Mouse (Mus musculus) cerebral cortex, adult 2 months (tissue): Measurements from ENCODE around the gene Igsf21.

Experiments
- WGBS: fragments of 180-500 bp; shearing (Covaris S2); methylation state at CpG from one replicate; pipeline ENCODE4 v1.1.7; 2018; 5-methylcytosine and 5-hydroxymethylcytosine counted together

Gene Igsf21

GRCm38 (mm10) chr4:140100141-140100540, 146.4 kb downstream of the Igsf21 start:
- WGBS, result 62% methylated on average over 1 of the region's 1 CpGs

GRCm38 (mm10) chr4:140096283-140096682, 150.3 kb downstream of the Igsf21 start:
- WGBS, result 86% methylated on average over 2 of the region's 2 CpGs

DNA sequence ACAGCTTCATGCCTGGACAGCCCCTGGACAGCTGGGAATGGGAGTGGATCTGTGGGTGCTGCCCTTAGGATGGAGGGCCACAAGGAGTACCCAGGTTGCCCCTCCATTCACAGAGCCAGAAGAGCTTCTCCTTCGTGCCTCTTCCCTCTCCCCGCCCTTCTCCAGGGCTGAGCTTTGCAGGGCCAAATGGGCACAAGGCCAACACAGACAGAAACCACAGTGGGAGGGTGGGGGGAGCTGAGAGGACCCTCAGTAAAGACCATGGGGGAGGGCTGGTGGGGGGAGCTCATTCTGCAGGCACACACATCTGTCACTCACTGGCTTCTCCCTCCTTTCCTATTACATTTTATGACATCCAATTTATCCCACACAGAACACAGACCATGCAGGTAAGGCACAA, 151.7 kb downstream of the Igsf21 start:
- WGBS, result 68% methylated on average over 2 of the region's 2 CpGs

GRCm38 (mm10) chr4:140092367-140092766, 154.2 kb downstream of the Igsf21 start:
- 67% methylated on average over 11 of the region's 11 CpGs for WGBS

DNA sequence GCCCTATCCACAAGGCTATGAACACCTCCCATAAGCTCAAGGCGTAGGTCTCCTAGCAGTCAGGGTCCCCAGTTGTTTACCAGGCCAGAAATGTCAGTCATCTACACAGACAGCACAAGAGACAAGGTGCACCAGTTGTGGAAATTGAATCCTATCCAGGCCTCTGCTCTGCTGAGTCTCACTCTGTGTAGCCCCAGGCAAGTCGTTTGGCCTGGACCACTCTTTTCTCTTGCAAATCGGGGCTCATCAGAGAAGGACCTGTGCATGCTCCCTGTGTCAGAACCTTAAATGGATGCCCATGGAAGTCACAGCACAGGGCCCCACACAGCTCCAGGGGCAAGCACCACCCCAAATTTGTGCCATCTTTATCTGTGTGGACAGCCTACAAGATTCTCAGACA, 154.9 kb downstream of the Igsf21 start:
- WGBS, result 68% methylated on average over 3 of the region's 3 CpGs

- 93% methylated on average over 4 of the region's 4 CpGs for WGBS
Measured at GRCm38 (mm10) chr4:140089676-140090075, 156.9 kb downstream of the Igsf21 start.

DNA sequence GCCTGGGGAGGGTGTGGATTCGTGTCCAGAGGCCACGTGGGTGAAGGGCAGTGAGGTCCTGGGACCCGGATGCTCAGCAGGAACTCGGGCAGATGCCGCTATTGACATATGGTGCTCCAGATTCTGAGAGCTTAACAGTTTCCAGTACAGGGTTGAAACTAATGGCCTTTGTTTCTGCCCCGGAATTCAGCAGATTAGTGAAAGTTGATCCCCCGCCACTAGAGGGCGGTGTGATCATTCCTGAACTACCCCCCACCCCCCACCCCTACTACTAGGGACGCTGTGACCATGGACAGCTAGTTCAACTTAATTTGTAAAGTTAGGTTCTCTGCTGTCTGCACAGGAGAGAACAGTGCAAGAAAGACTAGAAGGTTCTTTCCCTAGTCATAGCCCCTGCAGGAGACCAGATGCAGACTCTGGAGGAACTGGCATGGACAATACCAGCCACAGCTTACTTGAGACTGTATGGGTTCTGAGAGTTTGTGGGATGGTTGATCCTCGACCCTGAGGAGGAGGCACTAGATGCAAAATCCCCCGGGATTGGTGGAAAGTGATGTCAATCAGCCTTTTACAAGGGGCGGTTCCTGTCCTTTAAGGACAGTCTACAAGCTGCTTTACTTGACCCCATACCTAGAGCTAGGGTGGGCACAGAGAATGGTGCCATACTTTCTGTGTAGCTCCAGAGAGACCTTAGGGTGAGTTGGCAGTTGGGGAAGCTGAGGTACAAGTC, 157.7 kb downstream of the Igsf21 start:
- 81% methylated on average over 12 of the region's 12 CpGs for WGBS

- WGBS, result 63% methylated on average over 7 of the region's 7 CpGs
Measured at GRCm38 (mm10) chr4:140086192-140086591, 160.4 kb downstream of the Igsf21 start.

GRCm38 (mm10) chr4:140084521-140085011, 162.0 kb downstream of the Igsf21 start:
- WGBS, result 48% methylated on average over 11 of the region's 11 CpGs

DNA sequence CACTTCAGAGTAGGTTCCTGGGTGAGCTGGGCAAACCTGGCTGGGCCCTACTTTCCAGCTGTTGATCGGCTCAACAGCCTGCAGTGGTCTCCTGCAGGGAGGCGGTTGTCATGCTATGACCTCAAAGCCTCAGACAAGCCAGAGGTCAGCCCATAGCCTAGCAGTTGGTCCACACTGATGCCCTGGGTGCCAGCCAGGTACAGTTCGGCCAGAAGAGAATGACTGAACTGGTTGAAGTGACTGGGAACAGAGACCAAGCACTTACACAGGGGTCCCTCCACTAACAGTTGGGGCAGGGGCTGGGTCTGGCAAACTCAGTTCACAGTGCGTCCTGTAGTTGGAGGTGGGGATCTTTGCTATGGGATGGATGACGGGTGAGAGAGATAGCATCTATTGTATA, 162.5 kb downstream of the Igsf21 start:
- 82% methylated on average over 5 of the region's 5 CpGs for WGBS

GRCm38 (mm10) chr4:140078416-140078815, 168.2 kb downstream of the Igsf21 start:
- WGBS, result 76% methylated on average over 5 of the region's 5 CpGs

- 67% methylated on average over 8 of the region's 8 CpGs for WGBS
Measured at GRCm38 (mm10) chr4:140077615-140078014, 169.0 kb downstream of the Igsf21 start.

- WGBS, result 32% methylated on average over 12 of the region's 12 CpGs
Measured at GRCm38 (mm10) chr4:140076852-140077563, 169.6 kb downstream of the Igsf21 start.

DNA sequence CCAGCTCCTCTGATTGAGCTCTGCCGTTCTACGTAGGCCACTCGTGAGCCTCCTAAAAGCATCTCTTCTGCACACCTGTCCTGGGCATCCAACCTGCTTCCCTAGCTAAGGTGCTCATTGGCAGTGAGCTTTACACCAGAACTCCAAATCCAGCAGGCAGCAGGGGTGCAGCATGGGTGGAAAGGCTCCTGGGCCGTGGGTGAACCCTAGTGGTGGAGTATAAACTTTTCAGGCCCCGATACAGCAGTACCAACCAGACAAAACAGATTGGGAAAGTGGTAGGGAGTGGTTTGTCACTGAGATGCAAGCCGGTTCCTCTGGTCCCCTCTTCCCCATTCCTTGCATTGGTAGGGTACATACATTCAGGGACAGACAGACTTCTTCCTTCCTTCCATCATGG, 170.2 kb downstream of the Igsf21 start:
- WGBS, result 62% methylated on average over 6 of the region's 6 CpGs

- 45% methylated on average over 17 of the region's 17 CpGs for WGBS
Measured at GRCm38 (mm10) chr4:140071047-140071446, 175.5 kb downstream of the Igsf21 start.

DNA sequence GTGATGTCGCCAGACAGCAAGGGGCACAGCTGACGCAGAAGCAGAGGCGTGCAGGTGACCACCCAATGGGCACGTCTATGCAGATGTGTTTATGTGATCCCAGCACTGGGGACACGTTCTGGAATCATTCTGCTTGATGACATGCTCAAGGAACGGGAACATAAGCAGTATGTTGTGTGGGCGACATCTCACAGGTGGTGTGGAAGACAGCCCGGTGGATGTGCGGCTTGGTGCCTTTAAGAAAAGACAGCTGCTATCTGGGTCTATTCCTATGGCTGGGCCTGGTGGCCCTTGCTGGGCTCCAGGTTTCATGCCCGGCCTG, 176.3 kb downstream of the Igsf21 start:
- 29% methylated on average over 10 of the region's 10 CpGs for WGBS

DNA sequence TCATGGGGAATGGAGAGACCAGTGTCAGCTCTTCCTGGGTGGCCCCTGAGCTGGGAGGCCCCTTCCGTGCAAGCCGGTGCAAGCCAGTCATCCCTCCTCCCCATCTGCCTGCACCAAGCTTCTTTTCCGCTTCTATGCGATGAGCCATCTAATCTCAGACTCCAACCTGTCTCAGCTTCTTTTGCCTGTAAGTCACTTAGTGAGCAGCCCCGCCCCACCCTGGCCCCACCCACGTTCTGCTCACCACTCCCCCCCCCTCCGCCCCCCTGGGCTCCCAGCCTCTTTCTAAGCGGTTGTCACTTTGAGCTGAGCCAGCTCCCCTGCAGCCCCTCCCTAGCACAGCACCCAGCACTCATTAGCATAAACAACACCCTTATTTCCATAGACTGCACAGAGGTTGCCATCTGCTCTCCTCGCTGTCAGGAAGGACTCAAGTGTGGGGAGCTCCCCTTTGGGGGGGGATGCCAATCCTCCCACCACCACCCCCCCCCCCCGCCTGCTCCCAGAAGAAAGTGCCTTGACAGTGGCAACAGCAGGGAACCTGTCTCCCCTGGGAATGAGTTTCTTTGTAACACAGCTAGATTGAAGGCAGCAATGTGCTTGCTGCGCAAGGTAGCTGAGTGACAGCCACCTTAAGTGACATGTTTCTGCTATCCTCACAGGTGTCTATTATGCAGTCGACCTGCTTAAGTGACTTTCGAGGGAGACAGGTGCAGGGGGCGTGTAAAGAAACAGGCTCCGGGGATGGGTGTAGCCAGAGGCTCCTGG, 176.8 kb downstream of the Igsf21 start:
- WGBS, result 14% methylated on average over 14 of the region's 15 CpGs

- WGBS, result 91% methylated on average over 6 of the region's 6 CpGs
Measured at GRCm38 (mm10) chr4:140068468-140068867, 178.1 kb downstream of the Igsf21 start.

GRCm38 (mm10) chr4:140066011-140066410, 180.6 kb downstream of the Igsf21 start:
- WGBS, result 85% methylated on average over 12 of the region's 12 CpGs

GRCm38 (mm10) chr4:140063153-140063671, 183.4 kb downstream of the Igsf21 start:
- WGBS, result 90% methylated on average over 13 of the region's 13 CpGs

DNA sequence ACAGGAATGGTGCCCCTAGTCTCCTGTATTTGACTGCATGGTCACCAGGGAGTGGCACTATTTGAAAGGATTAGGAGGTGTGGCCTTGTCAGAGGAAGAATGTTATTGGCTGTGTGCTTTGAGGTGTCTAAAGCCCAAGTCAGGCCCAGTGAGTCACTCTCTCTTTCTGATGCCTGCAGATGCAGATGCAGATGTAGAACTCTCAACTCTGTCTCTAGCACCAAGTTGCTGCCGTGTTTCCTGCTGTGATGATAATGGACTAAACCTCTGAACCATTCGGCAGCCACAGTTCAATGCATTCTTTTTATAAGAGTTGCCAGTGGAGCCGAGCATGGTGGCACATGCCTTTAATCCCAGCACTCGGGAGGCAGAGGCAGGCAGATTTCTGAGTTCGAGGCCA, 186.3 kb downstream of the Igsf21 start:
- 88% methylated on average over 5 of the region's 5 CpGs for WGBS

DNA sequence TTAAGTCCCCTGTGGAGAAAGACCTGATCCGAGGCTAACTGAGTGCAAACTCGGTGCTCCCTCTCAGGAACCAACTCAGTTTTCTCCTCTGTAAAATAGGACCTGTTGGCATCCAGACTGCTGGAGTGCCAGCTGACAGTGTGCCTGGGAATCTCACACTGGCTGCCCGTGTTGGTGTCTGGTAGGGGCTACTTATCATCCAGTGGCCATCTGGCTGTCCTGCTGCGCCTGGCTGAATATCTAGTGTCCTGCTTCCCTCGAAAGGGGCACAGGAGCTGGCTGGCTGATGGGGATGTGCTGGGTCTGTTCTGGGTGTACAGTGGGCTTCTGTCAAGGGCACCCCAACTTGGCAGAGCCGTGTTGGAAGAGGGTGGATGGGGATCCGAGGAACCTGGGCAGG, 193.5 kb downstream of the Igsf21 start:
- WGBS, result 71% methylated on average over 7 of the region's 7 CpGs
